Mouse (Mus musculus) olfactory bulb, adult 2 months (tissue): ENCODE measurements around the gene Fpgs.

Experiments used
- CTCF ChIP-seq: fragments of 200-500 bp; IDR thresholded peaks from 2 replicates; pipeline ENCODE4 v1.5.1; 2012; ENCODE audit warnings: low read depth, mild to moderate bottlenecking, low read length, moderate library complexity; ENCODE audit not compliant: insufficient read depth
- POLR2A ChIP-seq: fragments of 200-500 bp; IDR thresholded peaks from 2 replicates; pipeline ENCODE4 v1.6.1; 2012; ENCODE audit warnings: mild to moderate bottlenecking, low read depth, low read length, moderate library complexity; ENCODE audit not compliant: insufficient read depth

GRCm38 (mm10) chr2:32693282-32693681, 10.7 kb downstream of the Fpgs start:
- TF ChIP-seq CTCF (no peak), POLR2A (no peak)
